Mouse (Mus musculus) spleen, adult 18-20 months (tissue): ENCODE data around the gene Klc2.
"Not testable (repeated sequence)": the region's sequence is repeated elsewhere in the genome, so short reads cannot be mapped to it uniquely, and the experiment has no call there.

ENCODE experiments used
- DNase-seq, 2 experiments: peaks; one replicate each; pipeline ENCODE4 v3.0.0; 2022; ENCODE audit warnings: mixed read lengths in 2 of 2

Gene Klc2

GRCm38 (mm10) chr19:5098363-5099143 is 19.8 kb downstream of the Klc2 start, which contains the start of gene Cnih2:
TSS of gene Cnih2 (minus strand) at chr19:5098521.
- peak in 1 of 2 experiments; percentile 64 for DNase-seq

- DNase-seq = no peak
Measured at GRCm38 (mm10) chr19:5097521-5098362, 20.6 kb downstream of the Klc2 start.

- DNase-seq = no peak
Measured at GRCm38 (mm10) chr19:5095887-5096474, 22.4 kb downstream of the Klc2 start.

- no peak for DNase-seq
Measured at GRCm38 (mm10) chr19:5094746-5095417, 23.5 kb downstream of the Klc2 start.

GRCm38 (mm10) chr19:5094243-5094632 is 24.1 kb downstream of the Klc2 start:
- DNase-seq = peak; percentile 70 to 91

GRCm38 (mm10) chr19:5093481-5094242 is 24.7 kb downstream of the Klc2 start:
- DNase-seq = no peak

- no peak for DNase-seq
Measured at GRCm38 (mm10) chr19:5092083-5092482, 26.3 kb downstream of the Klc2 start.

- no peak for DNase-seq
Measured at GRCm38 (mm10) chr19:5089324-5089723, 29.0 kb downstream of the Klc2 start.

GRCm38 (mm10) chr19:5087884-5088728 is 30.3 kb downstream of the Klc2 start, which contains the start of gene Yif1a:
TSS of gene Yif1a (plus strand) at chr19:5088538.
- peak; percentile 80 to 85 for DNase-seq

- not testable (repeated sequence) for DNase-seq
Measured at GRCm38 (mm10) chr19:5086533-5086932, 31.8 kb downstream of the Klc2 start.

GRCm38 (mm10) chr19:5085145-5085863 is 33.1 kb downstream of the Klc2 start, which contains the start of gene Tmem151a:
TSS of gene Tmem151a (minus strand) at chr19:5085531.
- DNase-seq = no peak

- no peak for DNase-seq
Measured at GRCm38 (mm10) chr19:5084834-5085144, 33.6 kb downstream of the Klc2 start.

GRCm38 (mm10) chr19:5083961-5084833 is 34.2 kb downstream of the Klc2 start:
- DNase-seq = no peak

- no peak for DNase-seq
Measured at GRCm38 (mm10) chr19:5082596-5082995, 35.8 kb downstream of the Klc2 start.

- no peak for DNase-seq
Measured at GRCm38 (mm10) chr19:5082005-5082404, 36.4 kb downstream of the Klc2 start.

- DNase-seq = no peak
Measured at GRCm38 (mm10) chr19:5079279-5079678, 39.1 kb downstream of the Klc2 start.

- no peak for DNase-seq
Measured at GRCm38 (mm10) chr19:5073518-5073917, 44.8 kb downstream of the Klc2 start.

- DNase-seq = peak in 1 of 2 experiments; percentile 65
Measured at GRCm38 (mm10) chr19:5073028-5073427, 45.3 kb downstream of the Klc2 start.

GRCm38 (mm10) chr19:5072389-5073019 is 45.9 kb downstream of the Klc2 start:
- DNase-seq = no peak
